Mouse (Mus musculus) C2C12 (cell line): ENCODE measurements at regions not wholly inside any gene's neighbourhood (a gene's known extent, or its start where the extent isn't known, plus 50 kb on each side); places are given as distances from the start of the nearest gene placed in this dataset.

Source experiments
- H3K27me3 ChIP-seq: one replicate; pipeline ENCODE4 v1.6.1; 2011; ENCODE audit not compliant: control insufficient read depth, insufficient read depth, insufficient read length
- H3K36me3 ChIP-seq: one replicate; pipeline ENCODE4 v1.6.1; 2011; ENCODE audit not compliant: control insufficient read depth, insufficient read depth
- H3K4me3 ChIP-seq: one replicate; pipeline ENCODE4 v1.5.1; 2011; ENCODE audit warnings: mild to moderate bottlenecking, control low read depth; ENCODE audit not compliant: poor library complexity, insufficient read depth, severe bottlenecking
- H3K79me2 ChIP-seq: one replicate; pipeline ENCODE4 v1.6.1; 2011; ENCODE audit not compliant: control insufficient read depth, insufficient read depth
- H3K79me3 ChIP-seq: one replicate; pipeline ENCODE4 v1.6.1; 2011; ENCODE audit warnings: low read depth, control low read depth
- H3ac ChIP-seq: one replicate; pipeline ENCODE3; 2011; ENCODE audit warnings: low read depth; ENCODE audit not compliant: control insufficient read depth, insufficient read length
- CEBPB ChIP-seq: IDR thresholded peaks from one replicate; pipeline ENCODE4 v1.6.1; 2011; ENCODE audit warnings: low read depth, mild to moderate bottlenecking, control low read depth, moderate library complexity
- CTCF ChIP-seq: IDR thresholded peaks from one replicate; pipeline ENCODE4 v1.5.1; 2011; ENCODE audit not compliant: control insufficient read depth, insufficient read depth, insufficient read length
- FOSL1 ChIP-seq: IDR thresholded peaks from one replicate; pipeline ENCODE4 v1.8.0; 2011; ENCODE audit warnings: mild to moderate bottlenecking, low read length; ENCODE audit not compliant: poor library complexity, insufficient read depth, severe bottlenecking
- MAX ChIP-seq: IDR thresholded peaks from one replicate; pipeline ENCODE4 v1.6.1; 2011; ENCODE audit warnings: mild to moderate bottlenecking, control low read depth
- MYOD1 ChIP-seq: IDR thresholded peaks from one replicate; pipeline ENCODE4 v1.6.1; 2011; ENCODE audit warnings: low read depth; ENCODE audit not compliant: control insufficient read depth, insufficient read length
- MYOG ChIP-seq: IDR thresholded peaks from one replicate; pipeline ENCODE4 v1.6.1; 2011; ENCODE audit not compliant: control insufficient read depth, insufficient read length; ENCODE audit errors: extremely low read depth
- USF1 ChIP-seq: IDR thresholded peaks from one replicate; pipeline ENCODE4 v1.6.1; 2011; ENCODE audit warnings: low read depth, mild to moderate bottlenecking, control low read depth, moderate library complexity

DNA sequence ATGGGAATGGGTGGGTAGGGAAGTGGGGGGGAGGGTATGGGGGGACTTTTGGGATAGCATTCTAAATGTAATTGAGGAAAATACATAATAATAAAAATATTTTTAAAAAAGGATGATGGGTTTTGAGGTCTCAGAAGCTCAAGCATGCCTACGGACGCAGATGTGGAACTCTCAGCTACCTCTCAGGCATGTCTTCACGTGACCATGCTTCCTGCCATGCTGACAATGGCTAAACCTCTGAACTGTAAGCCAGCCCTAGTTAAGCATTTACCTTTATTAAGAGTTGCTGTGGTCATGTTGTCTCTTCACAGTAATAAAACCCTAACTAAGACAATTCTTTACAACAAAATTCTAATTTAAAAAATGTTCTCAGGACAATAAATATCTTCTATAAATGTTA lies 80.0 kb downstream of the Tex36 start:
- Histone ChIP-seq H3ac (no peak overlapping the region), H3K79me2 (no peaks in the 10 kb centered on the region), H3K79me3 (no peaks in the 10 kb centered on the region), H3K4me3 (no peak overlapping the region), H3K27me3 (peaks cover 18% of the 10 kb centered on the region), H3K36me3 (no peaks in the 10 kb centered on the region)
- no peak for TF ChIP-seq USF1
- no peak for TF ChIP-seq FOSL1
- TF ChIP-seq MAX: no peak
- TF ChIP-seq MYOD1: no peak
- no peak for TF ChIP-seq CEBPB

DNA sequence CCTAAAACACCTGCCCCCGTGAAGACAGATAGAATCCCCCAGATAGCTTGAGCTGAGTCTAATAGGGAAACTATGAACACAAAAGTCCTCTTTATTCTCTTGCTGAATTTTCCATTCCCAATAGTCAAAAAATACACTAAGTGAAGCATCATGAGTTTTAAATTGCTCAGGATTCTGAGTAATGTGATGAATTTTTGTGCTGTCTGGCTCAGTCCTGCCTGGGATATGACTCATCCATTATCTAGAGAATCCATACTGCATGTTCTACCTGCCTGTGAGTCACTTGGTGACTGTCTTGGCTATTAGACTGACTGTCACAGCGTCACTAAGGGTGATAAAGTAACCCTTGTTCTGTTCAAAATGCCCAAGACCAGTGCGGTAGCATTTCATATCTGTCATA lies 83.0 kb downstream of the Tex36 start:
- Histone ChIP-seq H3K79me2 (no peaks in the 10 kb centered on the region), H3K79me3 (no peaks in the 10 kb centered on the region), H3ac (no peak overlapping the region), H3K27me3 (no peaks in the 10 kb centered on the region), H3K4me3 (no peak overlapping the region), H3K36me3 (no peaks in the 10 kb centered on the region)
- no peak for TF ChIP-seq CTCF
- TF ChIP-seq USF1: no peak
- no peak for TF ChIP-seq FOSL1
- TF ChIP-seq MYOD1: no peak
- no peak for TF ChIP-seq MYOG

DNA sequence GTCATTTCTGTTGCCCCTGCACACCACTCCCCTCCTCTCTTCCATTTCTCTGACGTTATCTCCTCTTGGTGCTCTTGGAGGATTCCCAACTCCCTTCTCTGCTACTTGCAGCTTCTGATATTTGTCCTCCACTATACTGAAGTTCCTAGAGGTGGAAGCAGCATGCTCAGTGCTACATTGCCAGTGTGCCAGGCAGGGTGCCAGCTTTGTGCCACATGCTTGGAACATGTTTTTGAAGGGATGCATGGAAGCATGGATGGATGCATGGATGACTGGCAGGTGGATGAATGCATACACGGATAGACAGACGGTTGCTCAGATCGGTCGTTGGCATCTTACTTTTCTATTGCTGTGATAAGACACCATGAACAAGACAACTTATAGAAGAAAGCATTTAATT lies 84.4 kb downstream of the Tex36 start:
- H3K4me3 ChIP-seq: no peak overlapping the region
- no peaks in the 10 kb centered on the region for H3K27me3 ChIP-seq
- H3K79me3 ChIP-seq: no peaks in the 10 kb centered on the region
- no peak for TF ChIP-seq MYOG
- TF ChIP-seq MYOD1: no peak
- TF ChIP-seq CEBPB: no peak
- no peak for TF ChIP-seq USF1
- no peak for TF ChIP-seq FOSL1
- no peak for TF ChIP-seq MAX
- TF ChIP-seq CTCF: no peak
- no peaks in the 10 kb centered on the region for H3K36me3 ChIP-seq
- no peaks in the 10 kb centered on the region for H3K79me2 ChIP-seq
- no peak overlapping the region for H3ac ChIP-seq

DNA sequence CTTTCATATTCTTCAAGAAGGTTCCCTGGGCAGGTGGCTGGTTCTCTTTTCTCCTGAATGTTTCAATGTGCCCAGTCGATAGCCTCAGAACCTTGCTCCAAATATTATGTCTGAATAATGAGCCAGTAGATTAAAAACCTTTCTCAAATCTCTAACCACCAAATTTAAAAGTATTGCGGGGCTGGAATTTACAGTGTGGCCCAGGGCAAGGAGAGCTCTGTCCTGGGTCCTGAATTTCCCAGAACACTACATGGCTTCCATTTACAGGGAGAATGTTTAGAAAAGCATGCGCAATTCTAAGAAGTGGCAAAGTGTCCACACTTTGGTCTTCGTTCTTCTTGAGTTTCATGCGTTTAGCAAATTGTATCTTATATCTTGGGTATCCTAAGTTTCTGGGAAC lies 91.0 kb downstream of the Tex36 start:
- H3K79me3 ChIP-seq: no peaks in the 10 kb centered on the region
- no peak for TF ChIP-seq CEBPB
- TF ChIP-seq USF1: no peak
- TF ChIP-seq MYOD1: no peak
- no peak for TF ChIP-seq MAX
- TF ChIP-seq CTCF: no peak
- no peak for TF ChIP-seq MYOG
- no peak for TF ChIP-seq FOSL1

DNA sequence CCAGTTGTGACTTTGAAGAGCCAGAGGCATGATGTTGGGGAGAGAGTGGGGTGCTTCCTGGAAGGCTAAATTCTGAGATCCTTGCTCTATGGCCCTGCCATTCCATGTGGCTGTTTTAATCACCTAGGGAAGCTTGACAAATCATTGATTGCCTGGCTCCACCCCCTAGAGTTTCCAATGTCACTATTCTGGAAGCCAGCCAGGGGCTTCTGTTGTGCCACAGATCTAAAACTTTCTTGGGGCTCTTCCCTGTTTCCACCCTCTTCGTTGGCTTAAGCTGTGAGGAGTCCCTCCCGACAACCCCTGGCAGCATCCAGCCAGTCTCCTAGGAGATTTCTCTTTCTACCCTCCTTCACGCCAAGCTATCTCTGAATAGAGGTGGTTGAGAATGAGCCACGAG lies 92.5 kb downstream of the Tex36 start:
- H3K4me3 ChIP-seq: no peak overlapping the region
- no peaks in the 10 kb centered on the region for H3K79me2 ChIP-seq
- no peak overlapping the region for H3ac ChIP-seq
- H3K27me3 ChIP-seq: peaks cover 3% of the 10 kb centered on the region
- no peaks in the 10 kb centered on the region for H3K36me3 ChIP-seq
- no peaks in the 10 kb centered on the region for H3K79me3 ChIP-seq
- TF ChIP-seq CEBPB (no peak), CTCF (no peak), MAX (no peak), MYOG (no peak), USF1 (no peak)

More for the DNA sequence above, 91.0 kb downstream of the Tex36 start:
- Histone ChIP-seq H3ac (no peak overlapping the region), H3K4me3 (no peak overlapping the region), H3K79me2 (no peaks in the 10 kb centered on the region), H3K27me3 (peaks cover 3% of the 10 kb centered on the region), H3K36me3 (no peaks in the 10 kb centered on the region)

DNA sequence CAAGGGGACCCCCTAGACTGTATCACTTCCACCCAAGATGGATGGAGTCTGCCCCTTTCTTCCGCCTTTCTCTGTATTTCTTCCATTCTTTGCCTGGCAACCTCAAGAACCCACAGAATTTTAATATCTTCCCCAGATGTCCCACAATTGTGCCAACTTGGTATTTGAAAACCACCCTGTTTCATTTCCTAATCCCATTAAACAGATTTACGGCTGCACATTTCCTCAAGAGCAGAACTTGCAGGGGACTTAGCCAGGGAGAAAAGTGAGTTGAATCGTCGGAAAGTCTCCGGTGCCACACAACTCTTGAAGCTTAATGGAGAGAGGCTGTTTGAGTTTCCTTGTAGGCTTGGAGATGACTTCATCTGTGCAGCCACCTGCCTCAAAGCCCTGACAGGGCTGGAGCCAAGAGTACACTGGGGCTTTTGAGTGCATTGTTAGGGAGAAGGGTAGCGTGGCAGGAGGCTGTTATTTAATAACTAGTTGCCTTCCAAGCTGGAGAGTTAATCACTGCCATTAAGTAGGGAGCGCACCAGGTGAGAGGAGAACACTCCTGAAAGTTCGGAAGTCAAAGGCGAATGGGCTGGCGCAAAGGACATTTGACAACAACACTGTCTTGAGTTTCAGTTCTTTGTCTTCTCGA lies 93.5 kb downstream of the Tex36 start:
- peaks cover 3% of the 10 kb centered on the region for H3K27me3 ChIP-seq
- no peak for TF ChIP-seq MYOD1
- TF ChIP-seq MAX: no peak
- no peak for TF ChIP-seq CTCF
- no peak for TF ChIP-seq CEBPB
- TF ChIP-seq USF1: no peak
- TF ChIP-seq MYOG: no peak
- no peak for TF ChIP-seq FOSL1
- H3K79me3 ChIP-seq: no peaks in the 10 kb centered on the region
- no peaks in the 10 kb centered on the region for H3K79me2 ChIP-seq
- no peaks in the 10 kb centered on the region for H3K36me3 ChIP-seq
- no peak overlapping the region for H3K4me3 ChIP-seq
- H3ac ChIP-seq: no peak overlapping the region
